Mouse (Mus musculus) midbrain, embryonic 11.5 days (tissue): Measurements from ENCODE around the gene Gm5624. TPM values are rescaled to one million over a fixed set of nuclear protein-coding genes. Genes with fewer than 3 reads are reported as not detected.
"Not testable (repeated sequence)": the region's sequence is repeated elsewhere in the genome, so short reads cannot be mapped to it uniquely, and the experiment has no call there.

Experiments used
- ATAC-seq: fragments of 200-750 bp; cut with Nextera tagmentation; 2 replicates; pipeline ENCODE4 v1.8.0; 2017; ENCODE audit warnings: moderate TSS enrichment, moderate library complexity; ENCODE audit not compliant: low FRiP score
- DNase-seq: peaks from one replicate; pipeline ENCODE4 v3.0.0; 2015; ENCODE audit warnings: low spot score; ENCODE audit errors: missing footprints
- H3K27ac ChIP-seq: fragments of 300-500 bp; sonication (generic); 2 replicates; pipeline ENCODE4 v1.5.1; 2014; ENCODE audit warnings: low read depth, low read length
- H3K27me3 ChIP-seq: fragments of 300-500 bp; sonication (generic); 2 replicates; pipeline ENCODE4 v1.6.1; 2014; ENCODE audit warnings: mild to moderate bottlenecking, low read length, moderate library complexity, mixed read lengths; ENCODE audit not compliant: control insufficient read depth, insufficient read depth
- H3K36me3 ChIP-seq: fragments of 300-500 bp; sonication (generic); 2 replicates; pipeline ENCODE4 v1.6.1; 2014; ENCODE audit warnings: mild to moderate bottlenecking, low read length, moderate library complexity, mixed read lengths; ENCODE audit not compliant: control insufficient read depth, insufficient read depth
- H3K4me1 ChIP-seq: fragments of 300-500 bp; sonication (generic); 2 replicates; pipeline ENCODE4 v1.6.1; 2014; ENCODE audit warnings: low read length; ENCODE audit not compliant: control insufficient read depth, insufficient read depth
- H3K4me2 ChIP-seq: fragments of 300-500 bp; sonication (generic); 2 replicates; pipeline ENCODE4 v1.6.1; 2014; ENCODE audit warnings: mild to moderate bottlenecking, moderate library complexity
- H3K4me3 ChIP-seq: fragments of 300-500 bp; sonication (generic); 2 replicates; pipeline ENCODE4 v1.5.1; 2014; ENCODE audit warnings: low read depth, low read length
- H3K9ac ChIP-seq: fragments of 300-500 bp; sonication (generic); 2 replicates; pipeline ENCODE4 v1.6.1; 2014; ENCODE audit warnings: low read length
- H3K9me3 ChIP-seq: fragments of 300-500 bp; sonication (generic); 2 replicates; pipeline ENCODE4 v1.6.1; 2016; ENCODE audit warnings: low read length; ENCODE audit not compliant: control insufficient read depth
- WGBS: fragments of 180-500 bp; shearing (Covaris S2); extraction: QIAGEN DNeasy Blood & Tissue Kit; methylation state at CpG from one replicate; pipeline ENCODE4 v1.1.7; 2014; 5-methylcytosine and 5-hydroxymethylcytosine counted together
- polyA plus RNA-seq: library from polyadenylated mRNA; unstranded; fragments of >200 nt; fragmentation: Nextera tagmentation; extraction: Ambion mirVana; gene quantifications from 2 replicates; pipeline ENCODE4 v1.2.1, GENCODE M21; 2014

The Gm5624 gene
- polyA plus RNA-seq: not detected in 2 replicates

- not testable (repeated sequence) for DNase-seq, H3K4me3 ChIP-seq, ATAC-seq, H3K4me1 ChIP-seq, H3K36me3 ChIP-seq, H3K4me2 ChIP-seq, H3K9me3 ChIP-seq, H3K27ac ChIP-seq, H3K27me3 ChIP-seq, H3K9ac ChIP-seq
- WGBS: 77% methylated on average over 4 of the region's 4 CpGs
Observed at GRCm38 (mm10) chr14:44627737-44628136, at the start of gene Gm5624. Gene Gm5624, minus strand, starts transcription at chr14:44627938.

DNA sequence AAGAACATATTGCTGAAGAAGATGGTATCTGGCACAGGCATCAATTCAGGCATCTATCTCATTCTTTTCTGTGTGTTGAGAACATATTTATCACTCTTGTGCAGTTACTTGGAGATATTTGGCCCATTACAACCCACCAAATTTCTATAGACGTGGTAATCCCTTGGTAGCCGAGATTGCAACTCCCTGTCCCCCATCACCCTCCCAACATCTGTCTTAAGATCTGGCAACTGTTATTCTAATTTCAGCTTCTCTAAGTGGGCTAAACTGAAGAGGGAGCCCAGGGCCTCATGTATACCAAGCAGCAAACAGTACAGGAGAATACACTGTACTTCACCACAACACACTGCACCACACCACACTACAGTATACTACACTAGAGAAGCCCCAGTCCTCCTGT lies 36.0 kb downstream of the Gm5624 start:
- 59% methylated on average over 2 of the region's 2 CpGs for WGBS
- not testable (repeated sequence) for H3K27me3 ChIP-seq, ATAC-seq, H3K9me3 ChIP-seq, DNase-seq, H3K27ac ChIP-seq, H3K36me3 ChIP-seq, H3K4me2 ChIP-seq, H3K4me3 ChIP-seq, H3K9ac ChIP-seq, H3K4me1 ChIP-seq

GRCm38 (mm10) chr14:44582853-44583252 lies 44.9 kb downstream of the Gm5624 start, which contains the start of gene Gm8247:
Gene Gm8247, plus strand, starts transcription at chr14:44583153.
- H3K4me2 ChIP-seq, DNase-seq, ATAC-seq, H3K27me3 ChIP-seq, H3K4me3 ChIP-seq, H3K9me3 ChIP-seq, H3K27ac ChIP-seq, H3K4me1 ChIP-seq, H3K9ac ChIP-seq, H3K36me3 ChIP-seq: not testable (repeated sequence)
- 85% methylated on average over 4 of the region's 4 CpGs for WGBS

DNA sequence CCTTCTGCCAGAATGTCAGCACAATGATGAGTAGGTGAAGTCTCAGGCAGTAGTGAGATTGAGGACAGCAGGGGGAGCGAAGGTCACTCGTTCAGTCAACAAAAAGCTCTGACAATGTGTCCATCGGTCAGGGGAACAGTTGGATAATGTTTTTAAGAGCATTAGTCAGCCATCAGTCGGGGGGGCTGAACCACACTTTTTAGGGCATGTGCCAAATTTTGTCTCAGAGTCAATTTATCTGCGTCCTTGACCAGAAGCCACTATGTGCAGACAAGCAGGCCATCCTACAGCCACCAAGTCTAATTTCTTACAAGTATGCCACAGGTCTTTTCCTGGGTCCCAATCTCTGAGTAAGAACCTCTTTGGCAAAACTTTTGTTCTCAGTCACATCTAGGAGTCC lies 79.8 kb downstream of the Gm5624 start:
- not testable (repeated sequence) for DNase-seq, H3K4me1 ChIP-seq, H3K4me3 ChIP-seq, H3K27me3 ChIP-seq, H3K9ac ChIP-seq, H3K4me2 ChIP-seq, H3K9me3 ChIP-seq, ATAC-seq, H3K27ac ChIP-seq, H3K36me3 ChIP-seq
- WGBS: 71% methylated on average over 3 of the region's 5 CpGs

GRCm38 (mm10) chr14:44517976-44518375 lies 109.8 kb downstream of the Gm5624 start, which contains the start of gene Gm17093:
Gene Gm17093, plus strand, starts transcription at chr14:44518276.
- H3K4me2 ChIP-seq, H3K4me1 ChIP-seq, H3K9ac ChIP-seq, H3K27ac ChIP-seq, ATAC-seq, H3K4me3 ChIP-seq, H3K9me3 ChIP-seq, DNase-seq, H3K27me3 ChIP-seq, H3K36me3 ChIP-seq: not testable (repeated sequence)
- WGBS: 88% methylated on average over 5 of the region's 5 CpGs

Other genes with a start within 250 kb of the Gm5624 start
- not detected in 2 replicates for gene Gm3371, start 217.2 kb downstream of the Gm5624 start, polyA plus RNA-seq
- gene Gm8232, start 194.3 kb downstream of the Gm5624 start, polyA plus RNA-seq: not detected in 2 replicates
- not detected in 2 replicates for gene BC061237, start 135.5 kb downstream of the Gm5624 start, polyA plus RNA-seq
- gene Gm17093, start 109.7 kb downstream of the Gm5624 start, polyA plus RNA-seq: not detected in 2 replicates
- not detected in 2 replicates for gene Gm8247, start 44.8 kb downstream of the Gm5624 start, polyA plus RNA-seq
- not detected in 2 replicates for gene Gm8257, start 78.5 kb upstream of the Gm5624 start, polyA plus RNA-seq
- not detected in 2 replicates for gene Gm8267, start 122.4 kb upstream of the Gm5624 start, polyA plus RNA-seq
- not detected in 2 replicates for gene Ptgdr, start 231.4 kb upstream of the Gm5624 start, polyA plus RNA-seq